Mouse (Mus musculus): Measurements from ENCODE around the gene Galnt16. TPM values are rescaled to one million over a fixed set of nuclear protein-coding genes. Genes with fewer than 3 reads are reported as not detected.

Gene Galnt16
- total RNA-seq, 2 experiments from 2014 or later, result 166 to 181 TPM

DNA sequence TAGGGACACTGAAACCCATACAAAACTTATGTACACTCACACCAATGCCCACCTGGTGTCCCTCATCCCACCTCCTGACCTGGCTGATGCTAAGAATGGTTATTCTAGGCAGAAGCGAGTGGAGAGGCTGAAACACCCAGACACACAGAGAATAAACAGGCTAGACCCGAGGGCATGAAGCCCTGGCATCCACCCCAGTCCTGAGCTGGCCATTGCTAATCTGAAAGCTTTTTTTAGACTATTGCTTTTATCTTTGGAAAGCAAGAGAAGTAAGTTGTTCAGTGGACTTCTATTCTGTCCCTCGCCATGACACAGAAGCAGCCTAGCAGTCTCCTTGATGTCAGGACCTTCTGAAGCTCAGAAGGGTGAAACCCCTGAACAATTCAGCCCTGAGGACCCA, 91.9 kb downstream of the Galnt16 start:
- H3K4me3 ChIP-seq, result no peak overlapping the region
- TF ChIP-seq CTCF (conservative IDR thresholded peaks at IDR 0.05), result no peak
- DNase-seq (ENCODE audit: low spot score in 2 of 2), result no peak
- H3K27ac ChIP-seq, result peak overlapping the region; percentile 14; the same call in 1 of the 2 replicates

DNA sequence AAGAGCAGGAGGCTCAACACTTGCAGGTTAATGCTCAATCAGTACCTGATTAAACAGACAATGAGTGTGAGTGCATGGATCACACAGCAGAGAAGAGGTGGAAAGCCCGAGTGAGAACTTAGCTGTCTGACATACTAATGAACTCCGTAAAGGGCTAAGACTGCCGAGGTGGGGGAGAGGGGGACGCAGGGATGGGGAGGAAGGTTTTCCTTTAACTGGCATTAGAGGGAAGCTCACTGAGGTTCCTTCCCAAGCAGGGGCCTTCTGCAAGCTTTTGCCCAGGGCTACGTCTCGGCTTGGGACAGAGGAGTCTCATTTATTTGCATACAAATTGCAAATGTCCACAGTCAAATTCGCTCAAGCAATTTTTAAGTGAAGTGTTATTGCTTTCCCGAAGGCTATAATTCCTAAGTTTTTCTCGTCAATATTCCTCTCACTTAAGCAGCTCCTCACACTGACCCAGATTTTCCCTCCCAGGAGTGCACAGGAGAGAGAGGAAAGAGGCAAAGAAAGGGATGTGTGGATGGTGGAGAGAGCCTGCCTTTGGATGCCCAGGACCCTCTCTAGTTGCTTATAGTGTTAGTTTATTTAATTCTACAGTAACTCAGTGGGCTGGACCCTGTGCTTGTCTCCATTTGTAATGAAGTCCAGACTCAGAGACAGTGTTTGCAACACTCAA, 94.2 kb downstream of the Galnt16 start:
- peak overlapping the region; percentile 44 for H3K27ac ChIP-seq
- DNase-seq (ENCODE audit: low spot score in 2 of 2), result no peak

DNA sequence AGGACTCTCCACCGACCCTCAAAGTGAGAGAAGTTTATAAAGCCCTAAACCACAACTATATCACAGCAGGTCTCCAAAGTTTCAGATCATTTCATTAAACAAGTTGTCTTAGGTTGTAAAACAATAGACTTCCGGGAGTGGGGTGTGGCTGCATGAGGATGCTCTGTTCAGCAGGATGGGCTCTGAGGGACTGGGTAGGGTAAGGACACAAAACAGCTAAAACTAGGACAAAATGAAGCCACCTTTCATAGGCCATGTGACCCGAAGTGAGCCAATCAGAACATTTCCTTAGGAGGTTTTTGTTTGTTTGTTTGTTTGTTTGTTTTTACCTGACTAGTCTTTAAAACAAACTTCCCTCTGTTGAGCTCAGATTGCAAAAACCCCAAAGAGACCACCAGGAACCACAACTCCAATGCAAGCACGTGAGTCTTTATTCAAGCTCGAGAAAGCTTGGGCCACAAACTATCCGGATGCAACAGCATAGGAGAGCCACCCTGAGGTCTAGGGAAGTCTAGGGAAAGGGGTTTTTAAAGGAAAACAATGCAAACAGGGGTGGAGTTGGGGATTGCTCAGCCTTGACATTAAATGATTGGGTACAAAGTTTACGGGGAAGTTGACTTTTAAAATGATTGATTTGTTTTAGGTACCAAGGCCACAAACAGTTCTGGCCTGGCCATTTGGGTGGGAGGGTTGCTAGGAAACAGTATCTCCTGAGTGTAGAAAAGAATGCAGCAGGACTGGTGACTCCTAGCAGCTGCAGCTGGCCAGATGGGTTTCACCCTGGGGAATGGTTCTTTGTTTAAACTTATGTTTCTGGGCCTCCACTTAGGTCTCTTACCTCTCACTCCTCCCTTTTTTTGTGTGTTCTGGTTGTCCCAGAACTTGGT, 97.5 kb downstream of the Galnt16 start:
- TF ChIP-seq CTCF (conservative IDR thresholded peaks at IDR 0.05), result no peak
- no peak for DNase-seq (ENCODE audit: low spot score in 2 of 2)
- Histone ChIP-seq H3K27ac (no peak overlapping the region), H3K4me3 (no peak overlapping the region)

More for the DNA sequence above, 94.2 kb downstream of the Galnt16 start:
- TF ChIP-seq CTCF (conservative IDR thresholded peaks at IDR 0.05), result no peak
- no peak overlapping the region for H3K4me3 ChIP-seq

DNA sequence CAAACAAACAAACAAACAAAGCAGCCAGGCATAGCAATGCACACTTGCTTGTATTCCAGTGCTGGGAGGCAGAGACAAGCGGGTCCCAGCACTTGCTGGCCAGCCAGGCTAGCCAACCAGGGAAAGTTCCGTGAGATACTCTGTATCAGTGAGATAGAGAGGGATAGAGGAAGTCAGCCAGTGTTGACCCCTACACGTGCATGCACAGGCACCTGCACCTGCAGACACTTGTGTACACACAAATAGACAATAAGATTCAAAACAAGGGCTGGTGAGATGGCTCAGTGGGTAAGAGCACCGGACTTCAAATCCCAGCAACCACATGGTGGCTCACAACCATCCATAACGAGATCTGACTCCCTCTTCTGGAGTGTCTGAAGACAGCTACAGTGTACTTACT, 102.4 kb downstream of the Galnt16 start:
- peak; percentile 39 for TF ChIP-seq CTCF (conservative IDR thresholded peaks at IDR 0.05)
- DNase-seq (ENCODE audit: low spot score in 2 of 2), result no peak
- Histone ChIP-seq H3K4me3 (no peak overlapping the region), H3K27ac (no peak overlapping the region)

DNA sequence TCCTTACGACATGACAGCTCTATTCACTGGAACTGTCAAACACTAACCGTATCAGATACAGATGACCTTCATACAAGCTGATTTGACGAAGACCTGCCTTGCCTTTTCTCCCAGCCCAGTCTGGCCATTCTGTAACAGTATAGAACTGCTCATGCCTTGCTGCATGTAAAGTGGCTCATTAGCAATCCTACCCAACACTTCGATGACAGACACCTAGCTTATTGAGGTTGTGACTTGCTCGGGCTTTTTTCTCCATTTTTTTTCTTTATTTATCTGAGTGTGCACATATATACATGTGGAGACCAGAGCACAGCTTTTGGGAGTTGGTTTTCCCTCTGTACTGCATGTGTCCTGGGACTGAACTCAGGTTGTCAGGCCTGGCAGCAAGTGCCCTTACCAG, 113.7 kb downstream of the Galnt16 start:
- Histone ChIP-seq H3K4me3 (no peak overlapping the region), H3K27ac (no peak overlapping the region)
- TF ChIP-seq CTCF (conservative IDR thresholded peaks at IDR 0.05), result no peak
- no peak for DNase-seq (ENCODE audit: low spot score in 2 of 2)

DNA sequence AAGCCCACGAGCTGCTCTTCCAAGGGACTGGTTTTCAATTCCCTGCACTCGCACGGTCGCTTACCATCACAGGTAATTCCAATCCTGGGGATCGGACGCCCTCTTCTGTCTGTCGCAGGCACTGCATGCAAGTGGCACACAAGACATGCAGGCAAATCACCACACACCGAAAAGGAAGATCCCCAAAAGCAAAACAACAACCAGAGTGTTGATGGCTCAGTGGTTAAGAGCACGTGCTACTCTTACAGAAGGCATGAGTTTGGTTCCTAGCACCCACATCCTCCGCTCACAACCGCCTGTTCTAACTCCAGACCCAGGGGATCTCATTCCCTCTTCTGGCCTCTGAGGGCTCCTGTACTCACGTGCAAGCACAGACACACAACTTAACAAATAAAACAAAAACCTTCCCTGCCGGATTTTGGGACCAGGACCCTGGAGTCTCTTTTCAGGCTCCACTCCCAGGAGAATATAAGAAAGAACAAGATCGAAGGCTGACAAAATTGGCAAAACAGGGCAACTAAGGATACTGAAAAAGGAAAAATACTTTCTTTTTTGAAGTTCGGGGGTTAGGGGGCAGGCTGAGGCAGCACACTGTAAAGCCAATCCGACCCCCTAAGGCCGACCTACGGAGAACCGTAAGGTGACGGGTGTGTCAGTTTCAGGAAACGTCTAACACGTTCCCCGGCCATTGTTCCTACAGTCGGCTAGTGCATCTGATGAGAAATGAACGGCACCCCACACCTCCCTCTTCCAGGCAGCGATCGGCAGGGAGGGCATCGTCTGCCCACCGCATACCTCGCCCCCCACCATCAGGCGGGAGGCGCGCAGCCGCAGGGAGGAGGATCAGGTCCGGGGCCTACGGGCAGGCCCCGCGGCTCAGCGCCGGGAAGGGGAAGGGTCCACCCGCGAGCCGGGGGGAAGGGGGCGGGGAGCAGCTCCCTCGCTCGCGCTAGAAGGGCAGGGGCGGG, 124.9 kb downstream of the Galnt16 start:
- peak overlapping the region; percentile 98 for H3K4me3 ChIP-seq
- DNase-seq (ENCODE audit: low spot score in 2 of 2), result peak in 1 of 2 experiments; percentile 46
- H3K27ac ChIP-seq, result peak overlapping the region; percentile 98
- peak; percentile 74 for TF ChIP-seq CTCF (conservative IDR thresholded peaks at IDR 0.05)

DNA sequence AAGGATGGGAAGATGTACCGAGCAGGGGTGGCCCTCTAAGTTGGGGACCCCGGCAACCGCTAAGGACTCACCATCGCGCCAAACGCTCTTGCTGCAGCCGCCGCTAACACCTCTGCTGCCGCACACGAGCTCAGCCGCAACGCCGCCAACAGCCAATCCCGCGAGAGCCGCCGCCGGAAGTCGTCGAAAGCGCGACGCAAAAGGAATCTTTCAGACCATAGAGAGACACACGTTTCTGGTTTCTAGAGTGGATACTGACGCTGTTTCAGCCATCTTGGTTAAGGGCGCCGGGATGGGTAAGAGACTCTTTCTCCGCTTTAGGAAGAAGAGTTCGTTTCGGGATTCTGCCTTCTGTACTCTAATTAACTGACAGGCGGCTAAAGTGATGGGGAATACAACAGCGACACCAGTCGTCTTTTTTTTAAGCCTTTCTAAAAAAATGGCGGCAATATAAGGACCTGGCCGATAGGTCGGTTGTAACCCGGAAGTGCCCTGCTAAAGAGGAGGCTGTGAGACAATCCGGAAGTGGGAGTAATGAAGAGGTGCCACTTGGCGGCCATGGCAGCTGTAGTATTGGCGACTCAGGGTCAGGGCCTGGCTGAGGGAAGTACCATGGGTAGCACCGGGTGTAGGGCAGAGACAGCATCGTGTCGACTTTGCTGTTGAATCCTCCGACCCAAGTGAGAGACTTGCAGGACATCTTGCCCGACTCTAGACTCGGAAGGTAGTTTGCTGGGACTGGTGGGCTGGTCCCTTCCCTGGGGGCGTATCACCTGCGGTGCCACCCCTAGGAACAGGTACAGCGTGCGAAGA, 125.8 kb downstream of the Galnt16 start, which contains the start of the genes Slc39a9 and Erh:
TSS of gene Slc39a9 (plus strand) at position 191 of the 813 bp plus-strand sequence.
TSS of gene Erh (minus strand) at position 649 of the 813 bp plus-strand sequence.
- peak within 1 kb of the TSS; percentile 98 for H3K4me3 ChIP-seq
- peak; percentile 92 to 94 for DNase-seq (ENCODE audit: low spot score in 2 of 2)
- H3K27ac ChIP-seq, result peak within 1 kb of the TSS; percentile 98
- TF ChIP-seq CTCF (conservative IDR thresholded peaks at IDR 0.05), result peak; percentile 58

DNA sequence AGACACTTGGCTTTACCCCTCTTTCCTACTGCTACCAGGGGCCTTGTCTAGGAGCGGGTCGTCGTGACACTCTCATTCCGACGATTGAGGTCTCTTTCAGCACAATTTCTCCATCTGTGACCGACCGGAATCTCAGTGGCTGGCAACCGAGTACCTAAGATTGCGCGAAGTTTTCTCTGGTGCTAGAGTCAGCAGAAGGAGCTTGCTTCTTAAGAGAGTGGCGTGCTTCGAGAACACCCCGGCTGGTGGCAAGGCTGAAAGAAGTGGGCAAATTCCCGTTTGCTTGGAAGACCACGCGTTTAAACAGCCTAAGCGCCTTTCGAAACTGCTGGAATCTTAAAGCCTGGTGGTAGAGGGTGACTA, 126.4 kb downstream of the Galnt16 start:
- no peak for DNase-seq (ENCODE audit: low spot score in 2 of 2)
- TF ChIP-seq CTCF (conservative IDR thresholded peaks at IDR 0.05), result no peak
- peak overlapping the region; percentile 98 for H3K27ac ChIP-seq
- peak overlapping the region; percentile 98 for H3K4me3 ChIP-seq

DNA sequence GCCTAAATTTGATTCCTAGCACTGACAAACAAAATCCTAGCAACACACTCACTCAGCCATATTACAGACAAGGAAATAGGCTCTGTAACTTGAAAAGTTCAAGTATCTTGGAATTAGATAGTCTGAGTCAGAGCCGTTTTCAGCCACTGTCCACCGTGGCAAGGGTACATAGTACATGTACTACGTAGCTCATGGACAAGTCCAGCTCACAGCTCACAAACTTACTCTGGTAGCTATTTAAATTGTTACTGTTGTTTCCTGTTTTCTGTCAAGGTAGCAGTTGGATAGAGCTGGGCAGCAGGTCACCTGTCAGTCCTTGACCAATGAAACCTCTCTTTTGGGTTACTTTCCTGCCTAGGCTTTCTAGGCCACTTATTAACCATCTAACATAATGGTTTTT, 128.3 kb downstream of the Galnt16 start:
- peak overlapping the region; percentile 98; the same call in 1 of the 2 replicates for H3K4me3 ChIP-seq
- no peak for TF ChIP-seq CTCF (conservative IDR thresholded peaks at IDR 0.05)
- no peak overlapping the region for H3K27ac ChIP-seq
- no peak for DNase-seq (ENCODE audit: low spot score in 2 of 2)

DNA sequence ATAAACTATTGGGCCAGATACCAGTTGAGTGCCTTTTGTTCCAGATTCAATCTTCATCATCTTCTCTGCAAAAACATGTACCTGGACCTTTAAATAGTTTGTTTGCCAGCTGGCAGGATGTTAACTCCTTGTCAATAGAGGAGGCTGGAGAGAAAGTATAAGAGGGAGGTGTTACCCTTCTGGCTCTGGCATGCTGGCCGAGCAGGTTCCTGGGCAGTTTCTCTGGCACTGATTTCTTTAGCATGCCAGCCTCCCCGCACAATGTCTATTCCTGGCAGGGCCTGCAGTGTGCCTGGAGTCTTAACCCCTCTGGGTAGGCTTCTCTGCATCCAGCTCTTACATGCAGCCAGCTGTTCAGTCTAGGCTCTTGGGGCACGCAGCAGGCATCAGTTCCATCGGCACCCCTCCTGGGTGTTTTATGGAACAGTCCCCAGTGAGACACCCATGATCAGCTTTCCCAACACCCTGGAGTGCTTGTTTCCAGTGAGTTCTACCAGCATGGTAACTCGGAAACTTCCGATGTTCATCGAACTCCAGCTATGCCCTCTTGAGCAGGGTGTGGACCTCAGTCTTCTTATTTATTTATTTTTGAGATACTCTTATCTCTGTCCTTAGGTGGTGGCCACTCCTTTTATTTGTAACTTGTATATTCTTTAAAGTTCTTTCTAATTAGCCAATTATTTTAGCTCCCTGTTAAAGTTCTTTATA, 136.0 kb downstream of the Galnt16 start:
- DNase-seq (ENCODE audit: low spot score in 2 of 2), result peak in 1 of 2 experiments; percentile 11
- Histone ChIP-seq H3K27ac (no peak overlapping the region), H3K4me3 (no peak overlapping the region)
- no peak for TF ChIP-seq CTCF (conservative IDR thresholded peaks at IDR 0.05)

DNA sequence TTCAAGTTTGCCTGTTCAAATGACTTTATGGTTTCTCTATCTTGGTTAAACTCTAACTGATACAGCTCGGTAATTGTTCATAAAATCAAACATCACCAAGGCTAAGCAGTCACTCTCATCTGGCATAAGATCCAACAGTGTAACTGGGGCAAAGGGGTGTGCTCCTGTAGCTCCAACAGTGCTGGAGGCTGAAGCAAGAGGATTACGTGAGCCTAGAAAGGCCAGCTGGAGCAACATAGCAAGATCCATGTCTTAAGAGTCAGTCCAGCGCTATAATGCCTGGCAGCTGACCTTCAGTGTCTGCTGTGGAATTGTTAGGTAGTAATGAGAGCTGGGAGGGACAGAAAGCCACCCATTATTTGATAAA, 136.6 kb downstream of the Galnt16 start:
- Histone ChIP-seq H3K4me3 (no peak overlapping the region), H3K27ac (no peak overlapping the region)
- TF ChIP-seq CTCF (conservative IDR thresholded peaks at IDR 0.05), result no peak

More for the DNA sequence above, 136.6 kb downstream of the Galnt16 start:
- no peak for DNase-seq (ENCODE audit: low spot score in 2 of 2)

Measured in layer of hippocampus, adult 2 months (tissue).